Mouse (Mus musculus): ENCODE results near the gene Gpr182.

Gene Gpr182

DNA sequence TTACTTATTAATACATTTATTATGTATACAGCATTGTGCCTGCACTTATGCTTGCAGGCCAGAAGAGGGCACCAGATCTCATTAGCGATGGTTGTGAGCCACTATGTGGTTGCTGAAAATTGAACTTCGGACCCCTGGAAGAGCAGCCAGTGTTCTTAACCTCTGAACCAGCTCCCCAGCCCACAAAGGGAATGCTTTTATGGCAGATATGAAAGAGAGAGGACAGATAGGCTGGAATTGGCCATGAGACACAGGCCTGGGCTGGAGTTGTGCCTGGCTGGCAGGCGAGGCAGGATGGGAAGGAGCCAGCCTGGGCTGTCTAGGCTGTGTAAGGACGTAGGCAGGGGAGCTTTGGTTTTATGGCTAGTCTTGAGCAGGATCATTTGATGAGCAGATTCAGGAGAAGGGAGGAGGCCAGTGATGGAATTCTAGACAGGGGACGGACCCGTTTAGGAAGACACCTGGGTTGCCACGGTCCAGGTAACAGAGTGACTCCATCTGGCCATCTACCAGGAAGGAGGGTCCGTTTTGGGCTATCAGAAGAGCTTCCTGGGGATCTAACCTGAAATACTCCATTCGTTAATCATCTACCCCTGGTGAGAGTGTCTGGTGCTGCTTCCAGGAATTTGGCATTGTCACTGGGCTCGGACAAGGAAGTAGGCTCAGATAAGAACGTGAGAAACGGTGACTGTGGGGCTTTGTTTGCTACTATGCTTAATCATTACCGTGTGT is 13.2 kb downstream of the Gpr182 start:
- DNase-seq (ENCODE audit: low read depth), result no peak

DNA sequence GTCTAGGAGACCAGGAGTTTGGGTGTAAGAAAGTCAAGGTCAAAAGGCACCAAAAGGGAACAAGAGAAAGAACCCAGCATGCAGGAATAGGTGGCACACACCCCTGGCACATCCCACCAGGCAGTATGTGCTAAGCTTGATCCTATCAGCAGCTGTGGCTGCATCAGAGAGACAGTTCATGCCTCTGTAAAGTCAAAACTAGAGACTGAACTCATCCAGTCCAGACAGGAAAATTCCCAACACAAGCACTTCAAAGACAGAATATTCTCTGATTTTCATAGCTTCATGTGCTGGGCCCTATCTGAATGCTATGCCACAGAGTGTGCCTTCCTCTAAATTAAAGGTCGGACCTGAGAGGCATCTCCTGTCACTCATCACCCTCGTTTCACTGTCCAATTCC is 14.0 kb downstream of the Gpr182 start:
- no peak for DNase-seq (ENCODE audit: low read depth)

DNA sequence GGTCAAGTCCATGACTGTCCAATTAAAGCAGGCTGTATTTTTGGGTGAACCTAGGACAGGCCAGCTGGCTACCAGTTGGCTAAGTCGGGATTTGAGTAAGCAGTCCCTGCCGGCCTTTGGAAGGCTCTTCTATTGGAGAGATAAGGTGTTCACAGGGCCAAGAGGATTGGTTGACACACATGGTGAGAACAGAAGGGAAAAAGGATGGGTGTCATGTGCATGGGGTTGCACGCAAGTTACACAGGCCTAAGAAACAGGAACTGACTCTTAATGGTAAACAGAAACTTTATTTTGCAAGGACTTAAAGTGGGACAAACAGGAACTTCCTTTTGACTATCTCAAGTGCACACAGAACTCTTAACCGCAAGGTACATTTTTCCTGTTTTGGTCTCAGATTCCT is 14.6 kb downstream of the Gpr182 start:
- no peak for DNase-seq (ENCODE audit: low read depth)

DNA sequence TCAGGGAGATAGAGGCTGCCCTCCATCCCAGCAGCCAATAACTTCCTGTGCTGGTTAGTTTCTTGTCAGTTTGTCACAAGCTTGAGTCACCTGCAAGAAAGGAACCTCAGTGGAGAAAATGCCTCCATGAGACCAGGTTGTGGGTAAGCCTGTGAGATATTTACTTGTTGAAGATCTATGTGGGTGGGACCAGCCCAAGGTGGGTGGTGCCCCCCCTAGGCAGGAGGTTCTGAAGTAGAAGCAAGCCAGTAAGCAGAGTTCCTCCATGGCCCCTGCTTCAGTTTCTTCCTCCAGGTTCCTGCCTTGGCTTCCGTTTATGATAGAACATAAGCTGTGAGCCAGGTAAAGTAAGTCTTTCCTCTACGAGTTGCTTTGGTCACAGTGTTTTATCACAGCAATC is 15.3 kb downstream of the Gpr182 start:
- no peak for DNase-seq (ENCODE audit: low read depth)

DNA sequence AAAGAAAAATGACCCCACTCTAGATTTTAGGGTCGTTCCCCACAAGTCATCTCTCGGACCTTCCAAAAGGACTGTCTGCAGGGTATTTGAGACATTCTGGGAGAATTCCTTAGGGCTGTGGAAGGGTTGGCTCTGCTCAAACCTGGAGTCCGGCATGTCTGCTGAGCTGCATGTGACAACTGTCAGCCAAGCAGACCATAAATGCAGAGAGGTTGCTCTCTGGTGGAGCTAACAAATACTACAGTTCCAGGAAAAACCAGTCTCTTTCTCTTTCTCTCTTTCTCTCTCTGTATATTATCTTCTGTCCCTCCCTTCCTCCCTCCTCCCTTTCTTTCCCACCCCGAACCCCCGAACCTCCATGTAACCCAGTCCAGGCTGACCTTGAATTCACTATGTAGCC is 17.1 kb downstream of the Gpr182 start:
- DNase-seq (ENCODE audit: low read depth), result no peak

DNA sequence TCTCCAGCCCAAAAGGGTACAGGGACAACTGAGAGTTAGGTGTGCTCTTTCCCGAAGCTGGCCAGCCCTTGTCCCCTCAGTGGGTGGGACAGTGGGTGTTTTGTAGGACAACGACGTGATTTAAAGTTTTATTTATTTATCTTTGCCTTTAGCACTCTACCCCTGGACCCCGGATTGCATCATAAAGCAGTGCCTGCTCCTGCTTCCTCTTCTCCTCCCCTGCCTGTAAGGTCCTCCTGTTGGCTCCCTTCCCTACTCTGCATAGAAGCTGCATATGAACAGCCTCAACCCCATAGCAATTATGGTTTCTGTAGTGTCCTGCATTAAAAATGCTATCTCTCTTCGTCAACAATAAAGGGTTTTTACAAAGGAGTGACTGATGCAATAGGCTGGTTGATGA is 20.1 kb downstream of the Gpr182 start:
- no peak for DNase-seq (ENCODE audit: low read depth)

DNA sequence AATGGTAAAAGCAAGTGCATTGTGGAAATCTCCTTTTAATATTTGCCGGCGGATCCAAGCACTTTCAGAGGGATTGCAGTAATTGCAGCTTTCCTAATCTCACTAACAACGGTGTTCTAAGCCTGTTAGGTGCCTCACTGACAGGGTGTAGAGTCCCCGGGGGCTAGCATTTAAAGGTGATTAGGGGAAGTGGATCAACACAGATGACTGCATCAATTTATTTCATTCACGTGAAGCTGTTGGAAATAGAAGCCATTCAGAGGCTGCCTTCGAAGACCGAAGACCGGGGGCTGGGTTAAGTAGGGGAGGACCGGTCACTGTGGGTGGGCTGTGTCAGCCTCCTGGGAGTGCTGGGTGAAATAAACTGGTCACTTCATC is 20.6 kb downstream of the Gpr182 start:
- DNase-seq (ENCODE audit: low read depth), result no peak

DNA sequence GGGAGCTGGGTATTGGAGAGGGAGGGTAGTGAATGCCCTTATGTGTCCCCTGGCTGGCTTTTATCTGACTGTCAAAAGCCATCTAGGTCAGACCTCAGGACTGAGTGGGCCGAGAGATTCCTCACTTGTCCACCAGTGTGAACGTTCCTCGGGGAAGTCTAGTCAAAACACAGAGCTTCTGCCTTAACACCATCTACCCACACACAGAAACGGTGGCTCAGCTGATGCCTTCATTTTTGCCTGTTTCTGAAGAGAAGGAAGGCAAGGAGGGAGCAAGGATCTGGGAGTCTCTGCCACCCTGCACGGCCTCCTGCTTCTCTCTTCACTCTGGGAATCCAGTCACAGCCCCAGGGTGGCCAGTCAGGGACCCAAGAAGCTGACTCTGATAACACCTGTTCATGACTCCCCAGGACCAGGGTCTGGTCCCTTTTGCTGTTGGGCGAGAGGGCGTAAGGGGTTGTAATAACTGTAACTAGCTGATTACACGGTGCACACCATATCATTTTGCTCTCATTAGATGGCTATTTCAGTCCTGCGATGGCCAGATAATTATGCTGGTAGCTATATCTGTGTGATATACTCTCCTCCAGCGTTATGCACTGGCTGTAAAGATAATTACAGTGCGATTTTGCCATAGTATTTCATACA is 21.1 kb downstream of the Gpr182 start:
- no peak for DNase-seq (ENCODE audit: low read depth)

DNA sequence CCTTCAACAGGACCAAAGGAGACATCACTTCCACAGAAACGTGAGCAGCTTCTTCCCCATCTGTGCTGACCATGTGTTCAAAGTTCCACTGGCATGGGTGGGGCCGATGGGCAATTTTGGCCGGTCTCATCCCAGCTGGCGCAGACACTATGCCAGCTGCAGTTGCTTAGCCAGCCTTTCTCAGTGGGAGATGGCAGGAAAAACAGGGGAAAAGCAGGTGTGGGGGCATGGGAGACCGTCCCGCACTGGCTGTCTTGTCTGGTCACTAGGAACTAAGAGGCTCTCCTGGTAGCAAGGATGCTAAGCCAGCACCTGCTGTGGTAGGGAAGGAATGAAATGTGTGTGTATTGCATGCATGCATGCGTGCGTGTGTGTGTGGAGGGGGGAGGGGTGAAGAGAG is 23.1 kb downstream of the Gpr182 start:
- DNase-seq (ENCODE audit: low read depth), result no peak

DNA sequence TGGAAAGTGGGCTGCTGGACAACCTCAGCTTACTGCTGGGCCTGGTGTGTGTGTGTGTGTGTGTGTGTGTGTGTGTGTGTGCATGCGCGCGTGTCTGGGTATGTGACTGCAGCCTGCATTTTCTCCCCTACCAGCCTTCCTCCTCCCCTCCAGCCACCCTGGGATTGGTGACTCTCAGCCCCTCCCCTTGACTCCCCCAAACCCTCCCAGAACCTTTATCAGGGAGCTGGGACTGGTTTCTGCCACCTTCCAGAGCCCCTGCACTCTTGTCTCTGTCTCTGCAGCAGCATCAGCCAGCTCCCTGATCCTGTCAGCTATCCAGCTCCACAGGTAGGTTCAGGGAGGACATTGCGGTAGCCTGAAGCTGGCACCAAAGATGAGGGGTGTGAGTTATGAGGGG is 26.4 kb downstream of the Gpr182 start:
- DNase-seq (ENCODE audit: low read depth), result no peak

DNA sequence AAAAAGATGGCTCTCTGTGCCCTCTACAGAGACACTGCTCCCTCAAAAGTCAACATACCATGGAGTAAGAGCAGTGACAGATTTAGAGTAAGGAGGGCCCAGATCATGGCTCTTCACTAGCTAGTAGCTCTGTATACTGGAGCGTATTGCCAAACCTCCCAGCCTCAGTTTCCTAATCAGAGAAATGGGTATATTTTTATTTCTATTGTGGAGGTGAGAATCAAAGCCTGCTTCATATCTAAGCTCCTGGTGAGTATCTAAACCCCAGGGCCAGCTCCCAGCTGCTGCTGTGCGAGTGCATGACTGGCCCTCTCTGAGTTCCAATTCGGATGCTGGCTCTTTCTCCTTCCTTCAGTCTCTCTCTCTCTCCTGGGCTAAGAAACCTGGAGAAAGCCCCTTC is 27.4 kb downstream of the Gpr182 start, which contains the start of gene Tac2:
TSS of gene Tac2 (plus strand) at position 301 of the 400 bp plus-strand sequence.
- no peak for DNase-seq (ENCODE audit: low read depth)

DNA sequence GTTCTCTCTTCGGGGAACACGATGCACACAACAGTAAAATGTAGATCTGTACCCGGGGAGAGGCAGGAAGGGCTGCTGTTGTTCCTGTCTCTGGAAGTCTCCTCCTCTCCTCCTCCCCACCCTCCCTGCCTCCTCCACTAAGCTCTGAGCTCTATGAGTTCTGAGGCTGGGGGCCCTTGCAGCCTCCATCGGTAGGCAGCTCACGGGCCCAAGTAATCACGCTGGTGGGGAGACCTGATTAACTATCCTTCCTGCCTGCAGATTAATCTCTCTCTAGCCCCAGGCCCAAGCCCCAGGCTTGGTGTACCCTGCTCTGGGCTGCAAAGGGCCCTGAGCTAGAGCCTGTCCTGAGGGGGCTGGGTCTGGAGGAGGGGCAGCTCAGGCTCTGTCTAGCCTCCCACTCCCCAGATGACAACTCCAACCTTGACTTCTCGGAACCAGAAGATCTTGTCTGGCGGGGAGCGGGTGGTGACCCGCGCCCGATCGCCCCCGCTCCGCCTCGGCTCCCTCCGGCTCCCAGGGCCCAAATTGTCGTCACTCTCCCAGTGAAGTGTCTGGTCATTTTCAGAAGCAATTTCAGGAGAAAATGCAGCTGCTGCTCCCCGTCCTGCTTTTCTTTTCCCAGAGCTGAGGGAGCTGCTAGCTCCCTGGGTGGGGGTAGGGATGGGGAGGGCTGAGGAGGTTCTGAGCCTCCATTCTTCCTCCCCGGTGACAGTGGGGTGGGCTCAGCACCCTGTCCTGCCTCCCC is 29.7 kb downstream of the Gpr182 start:
- no peak for DNase-seq (ENCODE audit: low read depth)

DNA sequence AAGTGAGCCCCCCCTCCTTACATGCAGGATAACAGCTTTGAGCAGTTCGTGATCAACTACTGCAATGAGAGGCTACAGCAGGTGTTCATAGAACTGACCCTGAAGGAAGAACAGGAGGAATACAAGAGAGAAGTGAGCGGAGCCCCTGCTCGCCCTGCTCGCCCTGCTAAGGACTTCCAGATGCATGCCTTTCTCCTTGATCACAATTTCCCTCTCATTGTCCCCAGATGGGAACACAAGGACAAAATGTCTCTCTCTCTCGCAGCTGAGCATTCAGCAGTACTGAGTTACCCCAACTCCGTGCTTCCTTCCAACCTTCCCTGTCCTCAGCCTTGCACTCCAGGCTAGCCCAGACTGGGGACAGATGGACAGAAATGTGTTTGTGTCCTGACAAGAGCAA is 38.8 kb downstream of the Gpr182 start:
- no peak for DNase-seq (ENCODE audit: low read depth)

DNA sequence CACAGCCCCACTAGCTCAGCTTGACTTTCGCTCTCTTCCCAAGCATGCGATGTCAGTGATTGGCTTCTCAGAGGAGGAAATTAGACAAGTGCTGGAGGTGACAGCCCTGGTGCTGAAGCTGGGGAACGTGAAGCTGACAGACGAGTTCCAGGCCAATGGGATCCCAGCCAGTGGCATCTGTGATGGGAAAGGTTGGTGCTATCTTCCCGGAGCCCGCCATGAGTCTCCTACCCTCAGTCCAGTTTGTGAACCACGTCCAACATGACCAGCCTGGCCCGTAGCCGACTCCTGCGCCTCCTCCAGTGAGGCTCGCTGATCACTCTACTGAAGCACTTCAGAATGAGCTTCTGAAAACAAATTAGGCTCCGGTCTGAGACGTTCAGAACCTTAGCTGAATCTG is 41.2 kb downstream of the Gpr182 start:
- no peak for DNase-seq (ENCODE audit: low read depth)

DNA sequence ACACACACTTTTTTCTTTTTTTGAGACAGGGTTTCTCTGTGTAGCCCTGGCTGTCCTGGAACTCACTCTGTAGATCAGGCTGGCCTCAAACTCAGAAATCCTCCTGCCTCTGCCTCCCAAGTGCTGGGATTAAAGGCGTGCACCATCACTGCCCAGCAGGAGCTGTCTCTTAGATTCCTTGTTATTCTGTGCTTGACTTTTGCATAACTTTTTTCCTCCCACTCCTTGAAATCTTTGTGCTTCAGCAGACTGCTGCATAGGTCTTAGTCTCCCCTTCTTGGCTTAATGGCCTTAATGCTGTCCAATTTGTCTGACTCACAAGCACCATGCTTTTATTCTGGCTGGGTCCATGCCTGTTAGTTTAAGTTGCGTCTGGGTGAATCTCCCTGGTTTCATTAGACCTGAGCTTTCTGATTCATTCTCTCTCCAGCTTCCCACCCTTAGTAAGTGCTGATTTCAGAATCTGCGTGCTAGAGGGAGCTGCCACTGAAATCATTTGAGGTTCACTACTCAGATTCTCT is 42.6 kb downstream of the Gpr182 start:
- no peak for DNase-seq (ENCODE audit: low read depth)

DNA sequence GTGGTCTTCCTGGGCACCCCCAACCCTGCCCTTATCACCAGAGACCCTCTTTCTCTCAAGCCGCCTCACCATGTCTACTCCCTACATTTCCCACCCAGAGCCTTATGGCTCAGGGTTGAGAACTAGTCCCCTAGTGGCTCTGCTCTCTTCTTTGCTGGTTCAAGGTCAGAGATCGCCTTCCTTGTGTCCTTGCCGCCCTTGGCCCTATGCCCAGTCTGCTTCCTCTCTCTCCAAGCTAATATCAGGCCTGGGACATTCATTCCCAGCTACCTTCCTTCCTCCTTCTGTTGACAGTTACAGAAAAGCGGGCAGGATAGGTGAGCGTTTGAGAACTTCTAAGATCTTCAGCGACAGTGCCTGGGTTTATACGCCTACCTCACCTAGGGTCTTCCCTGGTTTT is 43.8 kb downstream of the Gpr182 start:
- DNase-seq (ENCODE audit: low read depth), result no peak

DNA sequence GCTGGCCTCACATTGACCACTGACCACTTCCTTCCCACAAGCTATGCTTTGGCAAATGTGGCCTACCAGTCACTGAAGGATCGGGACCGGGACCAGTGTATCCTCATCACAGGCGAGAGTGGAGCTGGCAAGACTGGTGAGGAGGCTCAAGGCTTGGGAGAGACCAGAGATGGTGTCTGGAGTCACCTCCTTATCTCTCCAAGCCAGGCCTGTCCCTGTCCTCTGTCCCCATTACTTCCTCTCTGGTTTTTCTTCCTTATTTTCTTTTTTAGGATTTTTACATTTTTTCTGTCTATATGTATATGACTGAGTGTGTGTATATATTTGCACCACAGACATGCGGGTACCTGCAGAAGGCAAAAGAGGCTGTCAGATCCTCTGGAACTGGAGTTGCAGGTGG is 45.7 kb downstream of the Gpr182 start:
- DNase-seq (ENCODE audit: low read depth), result no peak

DNA sequence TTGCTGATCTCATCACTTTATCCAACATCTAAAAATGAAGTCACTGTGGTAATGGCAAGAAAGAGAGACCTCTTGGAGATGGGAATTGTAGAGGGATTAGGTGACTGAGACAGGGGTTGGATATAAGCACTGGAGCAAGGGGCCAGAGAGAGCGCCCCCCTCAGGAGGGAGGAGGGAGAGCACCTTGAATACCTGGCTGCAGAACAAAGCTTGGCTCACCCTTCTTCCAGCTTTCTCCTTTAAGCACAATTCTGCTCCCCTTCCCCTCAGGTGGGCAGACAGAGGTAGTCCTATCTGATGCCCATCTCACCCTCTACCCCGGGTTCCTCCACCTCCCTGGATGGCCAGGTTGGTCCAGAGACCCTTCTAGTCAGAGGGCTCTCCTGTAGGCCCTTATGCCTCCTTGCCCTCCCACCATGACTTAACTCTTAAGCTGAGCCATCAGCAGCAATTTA is 46.7 kb downstream of the Gpr182 start, which contains the start of gene Myo1a:
TSS of gene Myo1a (plus strand) at position 405 of the 455 bp plus-strand sequence.
- DNase-seq (ENCODE audit: low read depth), result no peak

DNA sequence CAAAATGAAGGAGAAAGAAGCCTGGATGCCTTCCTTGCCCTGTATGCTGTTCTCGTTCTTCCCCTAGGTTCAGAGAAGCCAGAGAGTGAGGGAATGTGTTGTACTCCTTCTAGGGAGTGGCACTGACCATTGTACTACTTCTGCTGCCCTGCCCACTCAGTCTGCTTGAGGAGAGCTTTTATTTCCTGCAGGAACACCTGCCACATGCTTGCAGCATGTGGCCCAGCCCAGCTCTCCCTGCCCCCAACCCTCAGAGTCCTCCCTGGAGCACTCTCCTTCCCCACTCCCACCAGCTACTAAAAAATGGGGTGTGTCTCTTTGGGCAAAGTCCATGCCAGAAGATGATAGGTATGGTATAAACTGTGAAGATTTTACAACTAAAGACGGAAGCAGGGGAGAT is 47.2 kb downstream of the Gpr182 start:
- DNase-seq (ENCODE audit: low read depth), result no peak

DNA sequence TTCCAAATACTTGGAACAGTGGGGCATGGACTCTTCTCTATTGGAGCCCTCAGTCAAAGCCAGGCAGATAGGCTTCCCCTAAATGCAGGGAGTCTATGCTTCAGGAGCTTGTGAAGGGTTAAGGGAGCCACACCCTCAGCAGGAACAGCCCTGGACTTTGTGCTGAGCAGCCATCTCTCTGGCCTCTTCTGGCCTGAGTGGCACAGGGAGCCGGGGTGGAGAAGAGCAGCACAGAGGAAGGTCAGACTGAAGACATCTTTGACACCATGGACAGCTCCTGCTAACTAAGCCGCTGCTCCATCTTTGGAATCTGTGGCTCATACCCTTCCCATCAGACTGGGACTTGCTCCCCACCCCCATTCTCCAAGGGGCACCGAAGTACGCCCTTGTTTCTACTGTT is 48.2 kb downstream of the Gpr182 start:
- DNase-seq (ENCODE audit: low read depth), result peak; percentile 12

DNA sequence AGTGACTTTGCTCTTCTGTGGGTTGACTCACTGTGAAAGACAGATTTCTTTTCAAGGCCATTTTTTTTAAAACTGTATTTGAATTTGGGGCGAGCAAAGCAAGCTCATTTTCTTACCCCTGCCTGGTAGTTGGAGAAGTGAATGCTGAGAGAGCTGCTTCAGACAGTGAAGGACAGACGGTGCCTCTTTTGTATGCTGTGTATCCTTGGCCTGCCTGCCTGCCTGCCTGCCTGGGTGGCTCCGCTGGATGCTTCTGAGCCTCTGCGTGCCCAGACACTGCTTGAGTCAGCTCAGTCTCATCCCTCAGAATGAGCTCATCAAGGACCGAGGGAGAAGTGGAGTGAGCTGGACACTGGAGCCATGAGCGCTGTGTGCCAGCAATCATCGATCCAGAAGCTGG is 52.6 kb downstream of the Gpr182 start:
- DNase-seq (ENCODE audit: low read depth), result no peak

All from c-Kit-positive CD71-negative TER-119-negative erythroid progenitor cells, embryonic 14.5 days (primary cell).